15 mouse cellular contexts compared by ENCODE assay signal in genomic region chr11:64749976-64750375, GRCm38 (mm10).
"Had no signal": no experiment of that assay in that cellular context is flagged by ENCODE, and none has a peak within 500 bp of the region (broad histone marks: within the 10 kb centered on the region; RNA-seq: fewer than 3 reads in every experiment).

No protein-coding gene starts in this region.

- H3K4me3 ChIP-seq: liver, embryonic 15.5 days; megakaryocyte, embryonic 14.5 days; midbrain, embryonic 12.5 days; neural tube, embryonic 13.5 days had no signal

- H3K4me1 ChIP-seq: liver, embryonic 15.5 days had no signal

- H3K9me3 ChIP-seq: liver, embryonic 15.5 days; midbrain, embryonic 12.5 days; neural tube, embryonic 13.5 days had no signal

- H3K27me3 ChIP-seq: liver, embryonic 15.5 days; midbrain, embryonic 12.5 days; neural tube, embryonic 13.5 days had no signal

- ATAC-seq: lung, postnatal 0 days; midbrain, embryonic 16.5 days had no signal

- H3K27ac ChIP-seq: kidney, postnatal 0 days; liver, embryonic 15.5 days; midbrain, embryonic 12.5 days; neural tube, embryonic 13.5 days had no signal

- H3K36me3 ChIP-seq: liver, embryonic 15.5 days; midbrain, embryonic 12.5 days; neural tube, embryonic 13.5 days had no signal

- DNase-seq: kidney, postnatal 36 days; lung, adult 2 months; lung, postnatal 4 days; retina, postnatal 1 day; right cerebral cortex, postnatal 4 days; spleen, adult 18-20 months; thymus, adult 18-20 months; thymus, postnatal 14 days had no signal
